Mouse (Mus musculus) heart, postnatal 14 days (tissue): ENCODE measurements around the gene Olfr1051. TPM values are rescaled to one million over a fixed set of nuclear protein-coding genes. Genes with fewer than 3 reads are reported as not detected.
"Not testable (repeated sequence)": the region's sequence is repeated elsewhere in the genome, so short reads cannot be mapped to it uniquely, and the experiment has no call there.

Source experiments
- DNase-seq, 2 experiments: peaks; one replicate each; pipeline ENCODE4 v3.0.0; 2021 to 2022
- intact Hi-C: fragments of 180-260 bp; cut with DNase I; formaldehyde crosslinking; loops from one replicate; pipeline ENCODE4 v1.15.1; 2025
- long read RNA-seq, 2 experiments: library from polyadenylated mRNA; stranded (forward); transcript quantifications; one replicate each; pipeline ENCODE4 v2.0.0; 2021
- total RNA-seq, 2 experiments: library from RNA; stranded (reverse); gene quantifications; 2 replicates each; pipeline ENCODE4 v1.2.3; 2021

Gene Olfr1051
- not detected for total RNA-seq
- long read RNA-seq, experiment 1: 0 reads
- long read RNA-seq, experiment 2: 0 reads

- DNase-seq, intact Hi-C loops: not testable (repeated sequence)
Observed at GRCm38 (mm10) chr2:86278988-86279387, at the start of gene Olfr1051. Olfr1051 (minus strand) TSS chr2:86279088.

GRCm38 (mm10) chr2:86315184-86315583 is 36.3 kb upstream of the Olfr1051 start, which contains the start of gene Olfr1053:
Olfr1053 (minus strand) TSS chr2:86315284.
- no peak for DNase-seq
- intact Hi-C loops: no loop called here

GRCm38 (mm10) chr2:86292155-86292554 is 13.3 kb upstream of the Olfr1051 start, which contains the start of gene Olfr1052:
Olfr1052 (plus strand) TSS chr2:86292455.
- DNase-seq: no peak
- intact Hi-C loops: no loop called here

- intact Hi-C loops, DNase-seq: not testable (repeated sequence)
Observed at GRCm38 (mm10) chr2:86258228-86258627, 20.7 kb downstream of the Olfr1051 start, which contains the start of gene Olfr1049. Olfr1049 (minus strand) TSS chr2:86258328.

GRCm38 (mm10) chr2:86240189-86240588 is 38.7 kb downstream of the Olfr1051 start, which contains the start of gene Olfr1048:
Olfr1048 (minus strand) TSS chr2:86240289.
- DNase-seq: no peak
- intact Hi-C loops: no loop called here

GRCm38 (mm10) chr2:86231301-86231700 is 47.6 kb downstream of the Olfr1051 start, which contains the start of gene Olfr1047:
Olfr1047 (minus strand) TSS chr2:86231401.
- intact Hi-C loops: no loop called here
- DNase-seq: no peak

Other genes with a start within 250 kb of the Olfr1051 start
- under 1 TPM; 0.10 to 0.29 TPM for gene Olfr1034, start 233.2 kb downstream of the Olfr1051 start, total RNA-seq
- gene Olfr1036, start 205.1 kb downstream of the Olfr1051 start, total RNA-seq: not detected
- not detected for gene Olfr1037, start 191.7 kb downstream of the Olfr1051 start, total RNA-seq
- not detected for gene Olfr1039, start 143.2 kb downstream of the Olfr1051 start, total RNA-seq
- not detected for gene Olfr1040, start 132.4 kb downstream of the Olfr1051 start, total RNA-seq
- not detected for gene Olfr1042, start 117.2 kb downstream of the Olfr1051 start, total RNA-seq
- gene Olfr1043, start 111.6 kb downstream of the Olfr1051 start, total RNA-seq: not detected
- not detected for gene Olfr1044, start 101.3 kb downstream of the Olfr1051 start, total RNA-seq
- gene Olfr52, start 93.4 kb downstream of the Olfr1051 start, total RNA-seq: not detected
- gene Olfr1045, start 76.1 kb downstream of the Olfr1051 start, total RNA-seq: not detected
- gene Olfr1046, start 59.8 kb downstream of the Olfr1051 start, total RNA-seq: not detected
- not detected for gene Olfr1047, start 47.7 kb downstream of the Olfr1051 start, total RNA-seq
- gene Olfr1048, start 38.8 kb downstream of the Olfr1051 start, total RNA-seq: not detected
- gene Olfr1049, start 20.8 kb downstream of the Olfr1051 start, total RNA-seq: not detected
- gene Olfr1052, start 13.4 kb upstream of the Olfr1051 start, total RNA-seq: not detected
- not detected for gene Olfr1053, start 36.2 kb upstream of the Olfr1051 start, total RNA-seq
- not detected for gene Olfr1054, start 56.3 kb upstream of the Olfr1051 start, total RNA-seq
- gene Olfr1055, start 71.2 kb upstream of the Olfr1051 start, total RNA-seq: not detected
- not detected for gene Olfr1056, start 83.4 kb upstream of the Olfr1051 start, total RNA-seq
- not detected for gene Olfr1057, start 99.3 kb upstream of the Olfr1051 start, total RNA-seq
- gene Olfr1058, start 109.5 kb upstream of the Olfr1051 start, total RNA-seq: not detected
- gene Olfr1061, start 135.0 kb upstream of the Olfr1051 start, total RNA-seq: not detected
- gene Olfr1062, start 147.7 kb upstream of the Olfr1051 start, total RNA-seq: not detected
- not detected for gene Olfr1065, start 171.5 kb upstream of the Olfr1051 start, total RNA-seq
- gene Olfr1066, start 177.2 kb upstream of the Olfr1051 start, total RNA-seq: not detected
- gene Olfr228, start 208.3 kb upstream of the Olfr1051 start, total RNA-seq: not detected
- gene Olfr1076, start 229.4 kb upstream of the Olfr1051 start, total RNA-seq: not detected